Mouse (Mus musculus) CH12.LX (cell line): ENCODE results near the gene Snx14. TPM values are rescaled to one million over a fixed set of nuclear protein-coding genes. Genes with fewer than 3 reads are reported as not detected.

ENCODE experiments used
- DNase-seq: peaks from one replicate; pipeline ENCODE4 v3.0.0-alpha.2; 2013; ENCODE audit errors: extremely low read depth
- H3K27ac ChIP-seq: 2 replicates; pipeline ENCODE4 v1.5.1; 2012; ENCODE audit warnings: low read depth, mild to moderate bottlenecking, control low read depth, moderate library complexity; ENCODE audit not compliant: insufficient read depth
- H3K27me3 ChIP-seq: replicated peaks from 2 replicates; pipeline ENCODE3; 2012; ENCODE audit warnings: inconsistent platforms
- H3K36me3 ChIP-seq, 2 experiments: replicated peaks in 1 of 2; 2 replicates each; pipeline versions ENCODE3 to v1.6.1; 2012; ENCODE audit warnings: inconsistent platforms in 1 of 2, low read length in 1 of 2, mild to moderate bottlenecking in 1 of 2, mixed read lengths in 1 of 2, moderate library complexity in 1 of 2; ENCODE audit not compliant: control insufficient read depth in 1 of 2, insufficient read depth in 1 of 2
- H3K4me1 ChIP-seq, 2 experiments: 2 replicates each; pipeline ENCODE4 v1.6.1; 2012; ENCODE audit warnings: inconsistent platforms in 1 of 2, moderate library complexity in 1 of 2; ENCODE audit not compliant: insufficient read depth in 2 of 2, control insufficient read depth in 1 of 2
- H3K4me2 ChIP-seq: 2 replicates; pipeline ENCODE4 v1.6.1; 2012; ENCODE audit warnings: low read depth, mild to moderate bottlenecking, control low read depth; ENCODE audit not compliant: poor library complexity, insufficient read depth, severe bottlenecking
- H3K4me3 ChIP-seq, 3 experiments: fragments of 150-350 bp in 1 of 3; sonication (generic) in 1 of 3; replicated peaks in 1 of 3; 2 replicates each; pipeline versions ENCODE3 to v1.5.1; 2011 to 2012; ENCODE audit warnings: low read depth in 2 of 3, low read length in 2 of 3, mild to moderate bottlenecking in 2 of 3, moderate library complexity in 2 of 3, control low read depth in 1 of 3, improper control_type of control experiment in 1 of 3, inconsistent platforms in 1 of 3, mixed read lengths in 1 of 3; ENCODE audit not compliant: poor library complexity in 1 of 3
- H3K79me2 ChIP-seq: replicated peaks from 2 replicates; pipeline ENCODE4 v1.6.1; 2012; ENCODE audit warnings: mild to moderate bottlenecking, moderate library complexity; ENCODE audit not compliant: control insufficient read depth, poor library complexity, insufficient read depth, severe bottlenecking; ENCODE audit errors: extremely low read depth
- H3K9ac ChIP-seq: 2 replicates; pipeline ENCODE4 v1.6.1; 2012; ENCODE audit warnings: low read depth, mild to moderate bottlenecking, control low read depth, moderate library complexity; ENCODE audit not compliant: insufficient read depth
- H3K9me3 ChIP-seq: replicated peaks from 2 replicates; pipeline ENCODE3; 2012; ENCODE audit warnings: low read length, inconsistent platforms, mixed read lengths
- BHLHE40 ChIP-seq: IDR thresholded peaks from 2 replicates; pipeline ENCODE4 v1.6.1; 2011; ENCODE audit warnings: mild to moderate bottlenecking, low read depth, low read length, improper control_type of control experiment
- CHD1 ChIP-seq: IDR thresholded peaks from 2 replicates; pipeline ENCODE4 v1.6.1; 2012; ENCODE audit warnings: low read depth, low read length, improper control_type of control experiment, inconsistent platforms
- CTCF ChIP-seq, 2 experiments: IDR thresholded peaks in 1 of 2; conservative IDR thresholded peaks in 1 of 2; 2 replicates each; pipeline ENCODE4 v1.5.1; 2011 to 2012; ENCODE audit warnings: low read depth in 2 of 2, low read length in 2 of 2, improper control_type of control experiment in 1 of 2, inconsistent platforms in 1 of 2, mild to moderate bottlenecking in 1 of 2, moderate library complexity in 1 of 2
- EP300 ChIP-seq: IDR thresholded peaks from 2 replicates; pipeline ENCODE4 v1.6.1; 2011; ENCODE audit warnings: low read length, improper control_type of control experiment
- ETS1 ChIP-seq: conservative IDR thresholded peaks from 2 replicates; pipeline ENCODE4 v1.6.1; 2012; ENCODE audit warnings: low read depth, mild to moderate bottlenecking, inconsistent platforms, low read length, improper control_type of control experiment, moderate library complexity
- HCFC1 ChIP-seq: IDR thresholded peaks from 2 replicates; pipeline ENCODE4 v1.6.1; 2012; ENCODE audit warnings: low read depth, mild to moderate bottlenecking, inconsistent platforms, low read length, improper control_type of control experiment
- IRF4 ChIP-seq: IDR thresholded peaks from 2 replicates; pipeline ENCODE4 v1.6.1; 2014; ENCODE audit warnings: low read depth, mild to moderate bottlenecking, inconsistent platforms, low read length, improper control_type of control experiment
- JUN ChIP-seq: IDR thresholded peaks from 2 replicates; pipeline ENCODE4 v1.6.1; 2011; ENCODE audit warnings: low read depth, mild to moderate bottlenecking, low read length, improper control_type of control experiment, moderate library complexity; ENCODE audit not compliant: insufficient read depth
- JUND ChIP-seq: conservative IDR thresholded peaks from 2 replicates; pipeline ENCODE4 v1.6.1; 2011; ENCODE audit warnings: low read depth, low read length, improper control_type of control experiment
- MAFK ChIP-seq: IDR thresholded peaks from 2 replicates; pipeline ENCODE4 v1.6.1; 2011; ENCODE audit warnings: low read length, improper control_type of control experiment; ENCODE audit not compliant: insufficient replicate concordance
- MAX ChIP-seq: IDR thresholded peaks from 2 replicates; pipeline ENCODE4 v1.6.1; 2011; ENCODE audit warnings: low read length, improper control_type of control experiment
- MAZ ChIP-seq: IDR thresholded peaks from 2 replicates; pipeline ENCODE4 v1.6.1; 2012; ENCODE audit warnings: low read depth, mild to moderate bottlenecking, inconsistent platforms, low read length, improper control_type of control experiment, moderate library complexity
- MXI1 ChIP-seq: IDR thresholded peaks from 2 replicates; pipeline ENCODE4 v1.6.1; 2011; ENCODE audit warnings: mild to moderate bottlenecking, low read depth, low read length, improper control_type of control experiment
- NELFE ChIP-seq: IDR thresholded peaks from 2 replicates; pipeline ENCODE4 v1.6.1; 2011; ENCODE audit warnings: low read depth, low read length, improper control_type of control experiment
- NRF1 ChIP-seq: IDR thresholded peaks from 2 replicates; pipeline ENCODE4 v1.6.1; 2014; ENCODE audit warnings: low read depth, mild to moderate bottlenecking, inconsistent platforms, low read length, improper control_type of control experiment, moderate library complexity
- PAX5 ChIP-seq: IDR thresholded peaks from 2 replicates; pipeline ENCODE4 v1.6.1; 2012; ENCODE audit warnings: low read length, inconsistent platforms, mixed read lengths
- POLR2AphosphoS2 ChIP-seq: IDR thresholded peaks from 2 replicates; pipeline ENCODE4 v1.6.1; 2011; ENCODE audit warnings: low read depth, low read length, improper control_type of control experiment
- SIN3A ChIP-seq: IDR thresholded peaks from 2 replicates; pipeline ENCODE4 v1.6.1; 2012; ENCODE audit warnings: low read length, improper control_type of control experiment, inconsistent platforms
- SMC3 ChIP-seq: IDR thresholded peaks from 2 replicates; pipeline ENCODE4 v1.6.1; 2011; ENCODE audit warnings: low read depth, low read length, improper control_type of control experiment
- TBP ChIP-seq: conservative IDR thresholded peaks from 2 replicates; pipeline ENCODE4 v1.6.1; 2011; ENCODE audit warnings: low read depth, low read length, improper control_type of control experiment
- UBTF ChIP-seq: IDR thresholded peaks from 2 replicates; pipeline ENCODE4 v1.6.1; 2012; ENCODE audit warnings: low read depth, mild to moderate bottlenecking, inconsistent platforms, low read length, improper control_type of control experiment, moderate library complexity
- USF1 ChIP-seq: IDR thresholded peaks from 2 replicates; pipeline ENCODE4 v1.6.1; 2014; ENCODE audit warnings: low read depth, mild to moderate bottlenecking, inconsistent platforms, low read length, improper control_type of control experiment
- ZKSCAN1 ChIP-seq: IDR thresholded peaks from 2 replicates; pipeline ENCODE4 v1.6.1; 2012; ENCODE audit warnings: low read depth, inconsistent platforms, low read length, improper control_type of control experiment, borderline replicate concordance
- ZMIZ1 ChIP-seq: IDR thresholded peaks from 2 replicates; pipeline ENCODE4 v1.6.1; 2012; ENCODE audit warnings: low read depth, mild to moderate bottlenecking, inconsistent platforms, low read length, improper control_type of control experiment
- ZNF384 ChIP-seq: IDR thresholded peaks from 2 replicates; pipeline ENCODE4 v1.6.1; 2012; ENCODE audit warnings: low read depth, low read length, improper control_type of control experiment, inconsistent platforms
- dilution Hi-C: fragments of 300-500 bp; cut with MboI; formaldehyde crosslinking; loops from 2 replicates; pipeline ENCODE4 v1.14.3; 2020; ENCODE audit warnings: low sequenced_read_pairs; ENCODE audit not compliant: extremely low pct_unique_long_range_greater_than_20kb, extremely low pct_ligation_motif_present
- in situ Hi-C: fragments of 300-500 bp; cut with MboI; formaldehyde crosslinking; loops from 3 replicates; pipeline ENCODE4 v1.14.3; 2019; ENCODE audit warnings: low sequenced_read_pairs, low pct_ligation_motif_present, low pct_unique_long_range_greater_than_20kb, mixed read lengths
- polyA plus RNA-seq: library from polyadenylated mRNA; unstranded; fragments of >175 nt; gene quantifications from 2 replicates; pipeline ENCODE4 v1.2.1, GENCODE M21; 2012; ENCODE audit warnings: low read depth; ENCODE audit not compliant: insufficient read length
- total RNA-seq, 2 experiments: library from RNA; depleted of rRNA; stranded (reverse); fragments of 300-350 nt in 1 of 2; fragments of >200 nt in 1 of 2; gene quantifications; 2 replicates each; pipeline ENCODE4 v1.2.3; 2012 to 2014

Gene Snx14
- total and polyA plus RNA-seq, 3 experiments = 8.7 to 17.4 (median 10.6) TPM

GRCm38 (mm10) chr9:88484531-88484930 lies 45.8 kb upstream of the Snx14 start:
- dilution Hi-C loops = no loop called here
- no peaks in the 10 kb centered on the region for H3K9me3 ChIP-seq

DNA sequence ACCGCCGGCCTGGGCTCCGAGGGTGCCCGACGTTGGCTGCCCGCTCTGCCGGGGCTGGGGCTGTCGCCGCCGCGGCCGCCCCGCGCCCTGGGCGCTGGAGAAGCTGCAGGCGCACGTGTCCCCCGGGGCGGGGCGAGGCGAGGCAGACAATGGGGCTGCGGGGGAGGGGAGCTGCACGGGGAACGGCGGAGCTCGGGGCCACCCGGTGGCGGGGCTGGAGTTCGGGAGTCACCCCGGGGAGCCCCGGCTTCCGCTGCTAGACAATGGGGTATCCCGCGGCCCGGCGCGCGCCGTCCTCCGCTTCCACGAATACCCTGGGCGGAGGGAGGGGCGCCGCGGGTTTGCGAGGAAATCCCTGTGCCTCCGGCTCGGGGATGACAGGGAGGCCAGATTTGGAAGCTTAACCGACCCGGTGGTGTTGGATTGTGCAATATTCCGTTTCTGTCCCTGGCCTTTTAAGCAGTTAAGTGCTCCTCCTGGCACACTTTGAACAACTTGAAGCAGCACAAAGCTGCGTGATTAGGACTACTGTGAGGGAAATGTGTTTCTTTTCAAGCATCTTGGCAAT lies 44.2 kb upstream of the Snx14 start:
- dilution Hi-C loops (no loop called here), in situ Hi-C loops (loop anchor here (5.0 kb wide), 1 partner anchor 39 kb away; no protein-coding TSS in a partner anchor)

More at GRCm38 (mm10) chr9:88484531-88484930, 45.8 kb upstream of the Snx14 start:
- H3K27ac ChIP-seq = no peak overlapping the region
- TF ChIP-seq MAZ = no peak
- TF ChIP-seq MXI1 = no peak
- TF ChIP-seq ZNF384 = no peak
- TF ChIP-seq UBTF = no peak
- no peak for TF ChIP-seq NRF1
- TF ChIP-seq JUND = no peak
- TF ChIP-seq PAX5 = no peak
- no peak for TF ChIP-seq EP300
- TF ChIP-seq MAX = no peak
- no peak for TF ChIP-seq TBP
- H3K4me2 ChIP-seq = no peak overlapping the region
- in situ Hi-C loops = loop anchor here (5.0 kb wide), 1 partner anchor 38 kb away; no protein-coding TSS in a partner anchor
- peaks cover 23% of the 10 kb centered on the region for H3K79me2 ChIP-seq
- no peak overlapping the region for H3K4me3 ChIP-seq
- no peak for DNase-seq
- H3K4me1 ChIP-seq = peaks cover 0 to 6% of the 10 kb centered on the region in 2 experiments; a peak in 2 of 4 replicates
- H3K27me3 ChIP-seq = peaks cover 11% of the 10 kb centered on the region
- H3K9ac ChIP-seq = no peak overlapping the region
- H3K36me3 ChIP-seq = peaks cover 0 to 5% of the 10 kb centered on the region in 2 experiments

More for the DNA sequence above, 44.2 kb upstream of the Snx14 start:
- H3K36me3 ChIP-seq = peaks cover 0 to 14% of the 10 kb centered on the region in 2 experiments
- TF ChIP-seq ZKSCAN1 (no peak), TBP (no peak), BHLHE40 (peak; percentile 81), UBTF (no peak; the same call in 1 of the 2 replicates), SIN3A (no peak), CHD1 (no peak), ZNF384 (no peak), MXI1 (peak; percentile 91), EP300 (0 out of 2 replicates have a peak, but pooled peaks have one; percentile 19), ZMIZ1 (no peak), PAX5 (no peak), MAFK (no peak), SMC3 (no peak), HCFC1 (no peak), POLR2AphosphoS2 (no peak), USF1 (peak; percentile 41), CTCF (conservative IDR thresholded peaks at IDR 0.05 in 1 of 2, IDR thresholded peaks at IDR 0.05 in 1 of 2; ENCODE audit: low read depth in 2 of 2, low read length in 2 of 2) (no peak), JUN (no peak), MAZ (no peak), IRF4 (0 out of 2 replicates have a peak, but pooled peaks have one; percentile 4), NELFE (no peak), ETS1 (no peak), MAX (no peak)
- TF ChIP-seq, all 38 proteins: peak for 5
- no peak for DNase-seq
- no peak overlapping the region for H3K27ac ChIP-seq
- H3K9me3 ChIP-seq = no peaks in the 10 kb centered on the region
- peak overlapping the region; percentile 30 for H3K4me2 ChIP-seq
- peaks cover 11% of the 10 kb centered on the region for H3K27me3 ChIP-seq
- peak overlapping the region; percentile 56 for H3K9ac ChIP-seq
- peaks cover 0 to 16% of the 10 kb centered on the region in 2 experiments; a peak in 2 of 4 replicates for H3K4me1 ChIP-seq
- peaks cover 31% of the 10 kb centered on the region for H3K79me2 ChIP-seq
- peak overlapping the region; percentile 56 to 65 (median 63) for H3K4me3 ChIP-seq
